In genomic region chr6:99107081-99107482, GRCm38 (mm10) we compare ENCODE assay signal across 19 mouse cellular contexts.
A peak's percentile ranks its signal among the peaks of the same experiment; 100 is the strongest.
DNase-seq lines count a peak whose midpoint lies in the region; ATAC-seq and TF ChIP-seq lines count a peak whose summit lies in the region.
"Had no signal": no experiment of that assay in that cellular context is flagged by ENCODE, and none has a peak within 500 bp of the region (broad histone marks: within the 10 kb centered on the region; RNA-seq: fewer than 3 reads in every experiment).

No protein-coding gene starts in this region.

- intact Hi-C loops in heart, postnatal 25 days (cut with DNase I) = no loop called here

- no peaks in the 10 kb centered on the region for H3K9me3 ChIP-seq in heart, embryonic 12.5 days (replicated peaks)
- no peaks in the 10 kb centered on the region for H3K9me3 ChIP-seq in stomach, embryonic 14.5 days (ENCODE audit: control insufficient read depth, low read depth, low read length)
- H3K9me3 ChIP-seq in stomach, postnatal 0 days (ENCODE audit: control insufficient read depth, low read length) = no peaks in the 10 kb centered on the region
- no peaks in the 10 kb centered on the region for H3K9me3 ChIP-seq in liver, embryonic 14.5 days (ENCODE audit: control insufficient read depth, low read length)
- H3K9me3 ChIP-seq in neural tube, embryonic 15.5 days (replicated peaks) = no peaks in the 10 kb centered on the region
- H3K9me3 ChIP-seq: forebrain, embryonic 15.5 days; hindbrain, embryonic 12.5 days had no signal

- no peak overlapping the region for H3K4me2 ChIP-seq in heart, embryonic 12.5 days
- no peak overlapping the region for H3K4me2 ChIP-seq in stomach, embryonic 14.5 days (replicated peaks; ENCODE audit: low read depth, low read length)
- no peak overlapping the region for H3K4me2 ChIP-seq in stomach, postnatal 0 days (replicated peaks; ENCODE audit: low read depth)
- H3K4me2 ChIP-seq in liver, embryonic 14.5 days (ENCODE audit: low read depth) = no peak overlapping the region
- no peak overlapping the region for H3K4me2 ChIP-seq in neural tube, embryonic 15.5 days
- H3K4me2 ChIP-seq: forebrain, embryonic 15.5 days; hindbrain, embryonic 12.5 days had no signal

- peak overlapping the region; percentile 42 for H3K27ac ChIP-seq in heart, embryonic 12.5 days (ENCODE audit: poor library complexity, severe bottlenecking)
- H3K27ac ChIP-seq in stomach, embryonic 14.5 days (ENCODE audit: low read length) = no peak overlapping the region; the same call in 1 of the 2 replicates
- no peak overlapping the region for H3K27ac ChIP-seq in stomach, postnatal 0 days (replicated peaks)
- H3K27ac ChIP-seq in liver, embryonic 14.5 days = no peak overlapping the region
- no peak overlapping the region for H3K27ac ChIP-seq in neural tube, embryonic 15.5 days (replicated peaks)
- H3K27ac ChIP-seq: forebrain, embryonic 15.5 days; gastrocnemius, adult 2 months; hindbrain, embryonic 12.5 days had no signal

- H3K27me3 ChIP-seq in heart, embryonic 12.5 days (replicated peaks) = no peaks in the 10 kb centered on the region
- H3K27me3 ChIP-seq in stomach, embryonic 14.5 days (ENCODE audit: control insufficient read depth, insufficient read depth, low read length) = no peaks in the 10 kb centered on the region
- no peaks in the 10 kb centered on the region for H3K27me3 ChIP-seq in stomach, postnatal 0 days (ENCODE audit: control insufficient read depth, insufficient read depth, low read length)
- no peaks in the 10 kb centered on the region for H3K27me3 ChIP-seq in liver, embryonic 14.5 days (ENCODE audit: control insufficient read depth, insufficient read depth, low read length)
- H3K27me3 ChIP-seq in neural tube, embryonic 15.5 days (replicated peaks) = no peaks in the 10 kb centered on the region
- H3K27me3 ChIP-seq: forebrain, embryonic 15.5 days; hindbrain, embryonic 12.5 days had no signal

- 21% methylated on average over 6 of the region's 6 CpGs for WGBS in heart, embryonic 12.5 days
- WGBS in stomach, embryonic 14.5 days = 36% methylated on average over 6 of the region's 6 CpGs
- WGBS in stomach, postnatal 0 days = 48% methylated on average over 6 of the region's 6 CpGs
- 55% methylated on average over 6 of the region's 6 CpGs for WGBS in liver, embryonic 14.5 days (ENCODE audit: insufficient replicate concordance)
- WGBS in neural tube, embryonic 15.5 days = 76% methylated on average over 6 of the region's 6 CpGs

- ATAC-seq in heart, embryonic 12.5 days (ENCODE audit: insufficient number of reproducible peaks, low FRiP score) = peak; percentile 39; the same call in 1 of the 2 replicates
- peak; percentile 61; the same call in 1 of the 2 replicates for ATAC-seq in stomach, embryonic 14.5 days (ENCODE audit: insufficient number of reproducible peaks, insufficient read depth, low FRiP score, low read depth)
- no peak for ATAC-seq in stomach, postnatal 0 days (ENCODE audit: low FRiP score, low TSS enrichment)
- ATAC-seq in liver, embryonic 14.5 days (ENCODE audit: insufficient read depth) = peak; percentile 47
- no peak for ATAC-seq in neural tube, embryonic 15.5 days (ENCODE audit: low FRiP score)
- ATAC-seq in CD4-positive, CD25-positive, alpha-beta regulatory T cell, adult 4 months = no peak
- ATAC-seq: forebrain, embryonic 15.5 days; midbrain, embryonic 16.5 days had no signal

- no peak overlapping the region for H3K4me3 ChIP-seq in heart, embryonic 12.5 days
- H3K4me3 ChIP-seq in stomach, embryonic 14.5 days (ENCODE audit: low read depth, low read length) = no peak overlapping the region
- no peak overlapping the region for H3K4me3 ChIP-seq in stomach, postnatal 0 days (ENCODE audit: low read depth, low read length)
- H3K4me3 ChIP-seq in liver, embryonic 14.5 days (ENCODE audit: insufficient read depth in 1 of 2, low read depth in 2 of 2, low read length in 2 of 2) = no peak overlapping the region
- no peak overlapping the region for H3K4me3 ChIP-seq in neural tube, embryonic 15.5 days (replicated peaks)
- H3K4me3 ChIP-seq: forebrain, embryonic 15.5 days; gastrocnemius, adult 2 months; hindbrain, embryonic 12.5 days had no signal

- peaks cover 38% of the 10 kb centered on the region for H3K4me1 ChIP-seq in heart, embryonic 12.5 days (replicated peaks)
- H3K4me1 ChIP-seq in stomach, embryonic 14.5 days (ENCODE audit: control insufficient read depth, insufficient read depth, low read length) = 0 out of 2 replicates have a peak, but pooled peaks cover under 1% of the 10 kb centered on the region
- H3K4me1 ChIP-seq in stomach, postnatal 0 days (replicated peaks; ENCODE audit: control insufficient read depth, insufficient read depth) = no peaks in the 10 kb centered on the region
- peaks cover 15 to 32% of the 10 kb centered on the region in 2 experiments for H3K4me1 ChIP-seq in liver, embryonic 14.5 days (replicated peaks; ENCODE audit: control insufficient read depth in 2 of 2, insufficient read depth in 2 of 2, low read length in 1 of 2)
- 0 out of 2 replicates have a peak, but pooled peaks cover 12% of the 10 kb centered on the region for H3K4me1 ChIP-seq in neural tube, embryonic 15.5 days

- no peak for DNase-seq in heart, postnatal 25 days (ENCODE audit: low spot score)
- DNase-seq in stomach, postnatal 0 days (ENCODE audit: low spot score) = no peak
- DNase-seq in liver, embryonic 14.5 days (ENCODE audit: low read depth in 3 of 3, low spot score in 3 of 3) = peak in 1 of 3 experiments; percentile 23
- DNase-seq: adrenal gland, adult 2 months; B cell, adult 2 months; cerebellum, adult 2 months; gastrocnemius, adult 2 months; heart, adult 11 months; kidney, adult 18-20 months; kidney, postnatal 36 days; lung, postnatal 4 days; thymus, postnatal 14 days had no signal

- H3K9ac ChIP-seq in heart, embryonic 12.5 days = no peak overlapping the region
- no peak overlapping the region for H3K9ac ChIP-seq in stomach, embryonic 14.5 days (replicated peaks; ENCODE audit: low read depth, low read length)
- no peak overlapping the region for H3K9ac ChIP-seq in stomach, postnatal 0 days (ENCODE audit: low read length)
- H3K9ac ChIP-seq in liver, embryonic 14.5 days (replicated peaks) = no peak overlapping the region
- H3K9ac ChIP-seq in neural tube, embryonic 15.5 days (replicated peaks) = no peak overlapping the region
- H3K9ac ChIP-seq: forebrain, embryonic 15.5 days; hindbrain, embryonic 12.5 days had no signal

- no peak for TF ChIP-seq EP300 in stomach, postnatal 0 days (optimal IDR thresholded peaks at IDR 0.05)
- TF ChIP-seq EP300 in liver, embryonic 14.5 days (IDR thresholded peaks at IDR 0.05; ENCODE audit: low read depth) = no peak

- no peak for TF ChIP-seq CTCF in stomach, postnatal 0 days (IDR thresholded peaks at IDR 0.05; ENCODE audit: low read depth)
- no peak for TF ChIP-seq CTCF in liver, embryonic 14.5 days (IDR thresholded peaks at IDR 0.05; ENCODE audit: low read depth)

- no peaks in the 10 kb centered on the region for H3K36me3 ChIP-seq in heart, embryonic 12.5 days
- no peaks in the 10 kb centered on the region for H3K36me3 ChIP-seq in stomach, embryonic 14.5 days (ENCODE audit: control insufficient read depth, insufficient read depth, low read length)
- H3K36me3 ChIP-seq in stomach, postnatal 0 days (ENCODE audit: control insufficient read depth, insufficient read depth, low read length) = no peaks in the 10 kb centered on the region
- H3K36me3 ChIP-seq in liver, embryonic 14.5 days (replicated peaks; ENCODE audit: control insufficient read depth, insufficient read depth, low read depth) = no peaks in the 10 kb centered on the region
- H3K36me3 ChIP-seq in neural tube, embryonic 15.5 days = no peaks in the 10 kb centered on the region
- H3K36me3 ChIP-seq: forebrain, embryonic 15.5 days; hindbrain, embryonic 12.5 days had no signal

Comparison
In these comparisons a context has a peak if more than half of its experiments do, and no peak if none do; other contexts are left out.
1. ATAC-seq: peak in heart, embryonic 12.5 days (single experiment), stomach, embryonic 14.5 days (single experiment) and liver, embryonic 14.5 days (single experiment); none in stomach, postnatal 0 days (single experiment), neural tube, embryonic 15.5 days (single experiment) and CD4-positive, CD25-positive, alpha-beta regulatory T cell, adult 4 months (single experiment).